Mouse (Mus musculus) lung, postnatal 10 days (tissue): ENCODE results near the gene Olfr71.

Experiments used
- DNase-seq: peaks from one replicate; pipeline ENCODE4 v3.0.0; 2021

Olfr71 gene

GRCm38 (mm10) chr4:43711821-43712220 lies 1.8 kb upstream of the Olfr71 start:
- peak; percentile 90 for DNase-seq

- peak; percentile 32 for DNase-seq
Measured at GRCm38 (mm10) chr4:43705991-43706390, 4.1 kb downstream of the Olfr71 start.

DNA sequence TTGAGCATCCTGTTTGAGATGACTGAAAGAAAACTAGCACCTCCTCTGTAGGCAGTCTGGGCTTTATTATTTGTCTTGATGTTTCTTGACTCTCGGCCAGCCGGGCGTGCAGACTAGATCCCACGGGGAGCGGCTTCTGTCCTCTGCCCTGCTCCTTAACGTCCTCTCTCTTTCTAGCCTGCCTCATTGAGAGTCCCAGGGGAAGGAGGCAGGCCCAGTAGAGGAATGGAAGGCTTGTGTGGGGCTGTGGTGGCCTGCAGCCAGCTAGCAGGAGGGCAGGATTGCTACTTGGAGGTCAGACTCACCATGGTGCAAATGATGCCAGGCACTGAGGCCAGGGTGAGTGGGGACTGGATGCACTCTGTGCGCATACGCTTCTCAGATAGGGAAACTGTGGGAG lies 6.2 kb downstream of the Olfr71 start:
- peak; percentile 54 for DNase-seq

- DNase-seq: no peak
Measured at GRCm38 (mm10) chr4:43703439-43703838, 6.6 kb downstream of the Olfr71 start.

- no peak for DNase-seq
Measured at GRCm38 (mm10) chr4:43700707-43701106, 9.3 kb downstream of the Olfr71 start, which contains the start of gene Olfr70. Gene Olfr70, minus strand, starts transcription at chr4:43700807.

DNA sequence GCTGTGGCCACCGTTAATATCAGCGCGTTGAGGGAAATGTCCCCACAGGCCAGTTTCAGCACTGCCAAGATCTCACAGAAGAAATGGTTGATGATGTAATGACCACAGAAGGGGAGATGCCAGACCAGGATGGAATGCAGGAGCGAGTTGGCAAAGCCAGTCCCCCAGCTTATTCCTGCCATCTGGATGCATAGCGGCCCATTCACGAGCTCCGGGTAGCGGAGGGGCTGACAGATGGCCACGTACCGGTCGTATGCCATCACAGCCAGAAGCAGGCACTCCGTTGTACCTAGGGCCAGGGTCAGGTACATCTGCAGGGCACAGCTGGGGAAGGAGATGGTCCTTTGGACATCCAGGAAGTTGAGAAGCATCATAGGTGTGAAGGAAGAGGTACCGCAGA lies 13.5 kb downstream of the Olfr71 start:
- DNase-seq: no peak

DNA sequence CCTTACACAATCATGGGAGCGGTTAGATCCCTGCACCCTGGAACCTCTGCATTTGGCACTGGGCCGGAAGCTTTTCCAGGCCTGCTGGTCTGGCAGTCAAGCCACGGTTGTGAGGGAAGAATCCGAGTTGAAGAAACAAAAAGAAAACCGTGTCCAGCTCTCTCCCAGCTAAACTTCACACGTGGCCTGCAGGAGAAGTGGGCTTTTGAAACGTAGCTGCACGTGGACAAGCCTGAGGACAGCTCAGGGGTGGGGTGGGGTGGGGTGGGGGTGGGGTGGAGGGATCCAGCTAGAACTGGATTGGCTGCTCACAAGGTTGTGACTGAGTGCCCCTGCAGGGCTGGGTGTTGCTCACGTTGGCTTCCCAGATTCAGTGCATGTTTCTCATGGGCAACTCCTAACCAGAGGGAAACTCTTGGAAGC lies 14.8 kb downstream of the Olfr71 start:
- DNase-seq: peak; percentile 66

DNA sequence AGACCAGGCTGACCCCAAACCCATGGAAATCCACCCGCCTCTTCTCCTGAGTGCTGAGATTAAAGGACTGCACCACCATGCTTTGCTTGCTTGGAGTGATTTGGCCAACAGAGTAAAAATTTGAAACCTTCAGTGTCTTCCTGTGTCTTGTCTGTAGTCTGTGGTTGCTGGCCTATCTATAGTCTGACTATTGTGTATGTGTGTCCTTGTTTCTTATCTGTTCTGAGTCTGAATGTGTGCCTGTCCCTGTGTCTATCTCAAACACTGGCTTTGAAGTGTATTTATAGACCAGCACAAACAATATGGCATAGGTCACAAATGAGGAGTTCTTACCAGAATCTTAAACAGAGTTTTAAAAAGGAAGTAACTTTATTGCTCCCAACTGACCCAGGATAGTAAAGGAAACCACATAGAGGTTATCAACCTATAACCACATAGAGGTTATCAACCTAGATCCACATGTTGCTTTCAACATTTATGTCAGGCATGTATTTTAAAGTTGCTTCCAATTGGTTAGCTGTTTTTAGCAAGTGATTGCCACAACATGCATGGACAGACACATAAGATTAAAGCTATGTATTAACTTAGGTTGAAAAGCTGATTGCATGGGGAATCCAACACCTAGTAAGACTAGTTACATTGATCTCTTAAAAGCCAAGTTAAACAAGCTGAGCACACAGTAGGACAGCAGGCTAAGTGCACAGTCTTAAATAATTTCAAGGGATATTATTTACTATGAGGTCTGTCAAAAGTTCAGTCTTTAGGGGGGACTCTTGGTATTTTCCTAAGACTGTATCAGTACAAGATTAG lies 15.4 kb downstream of the Olfr71 start:
- no peak for DNase-seq

DNA sequence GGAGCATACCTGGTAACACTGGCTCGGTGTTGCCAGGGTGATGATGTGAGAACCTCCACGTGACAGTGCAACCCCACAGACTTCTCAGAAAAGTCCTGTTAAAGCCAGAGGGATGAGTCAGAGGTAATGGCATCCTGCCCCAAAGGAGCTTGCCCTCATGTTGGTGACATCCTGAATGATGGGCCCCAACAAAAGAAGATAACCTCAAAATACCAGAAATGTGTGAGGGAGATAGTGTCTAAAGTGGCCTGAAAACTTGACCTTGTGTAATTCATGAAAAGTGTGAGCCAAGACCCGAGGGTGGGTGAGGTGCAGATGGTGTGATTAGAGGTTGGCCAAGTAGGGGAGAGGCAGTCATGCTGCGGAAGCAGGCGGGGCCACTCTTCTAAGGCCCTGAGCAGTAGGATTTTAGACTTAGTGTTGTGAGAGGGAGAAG lies 16.2 kb downstream of the Olfr71 start:
- DNase-seq: peak; percentile 58

DNA sequence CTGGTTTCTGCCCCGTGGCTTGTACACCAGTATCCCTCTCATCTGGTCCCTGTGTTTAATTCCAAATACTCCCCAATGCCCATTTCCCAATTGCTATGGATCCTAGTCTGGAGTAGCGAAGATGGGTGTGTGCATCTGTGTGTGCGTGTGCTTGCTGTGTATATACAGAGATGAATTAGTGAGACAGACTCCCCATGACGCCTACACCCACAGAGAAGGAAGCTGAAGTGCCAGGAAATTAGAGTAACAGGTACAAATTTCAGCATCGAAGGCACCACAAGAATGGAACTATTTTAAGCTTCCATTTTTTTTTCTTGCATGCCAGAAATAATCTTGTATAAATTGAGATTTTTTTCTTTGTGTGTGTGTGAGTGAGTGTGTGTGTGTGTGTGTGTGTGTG lies 19.0 kb downstream of the Olfr71 start:
- DNase-seq: no peak

DNA sequence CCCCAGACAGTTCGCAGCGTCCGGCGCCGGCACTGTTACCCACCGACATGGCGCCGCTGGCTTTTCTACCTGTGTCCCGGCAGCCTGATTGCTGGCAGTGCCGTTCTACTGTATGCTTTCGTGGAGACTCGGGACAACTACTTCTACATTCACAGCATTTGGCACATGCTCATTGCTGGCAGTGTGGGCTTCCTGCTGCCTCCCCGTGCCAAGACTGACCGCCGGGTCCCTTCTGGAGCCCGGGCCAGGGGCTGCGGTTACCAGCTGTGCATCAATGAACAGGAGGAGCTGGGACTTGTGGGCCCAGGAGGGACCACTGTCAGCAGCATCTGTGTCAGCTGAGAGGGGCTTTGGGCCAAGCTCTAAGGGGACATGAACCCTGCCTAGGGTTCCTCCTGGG lies 20.0 kb downstream of the Olfr71 start:
- no peak for DNase-seq

GRCm38 (mm10) chr4:43679416-43680043 lies 30.5 kb downstream of the Olfr71 start:
- DNase-seq: peak; percentile 38

DNA sequence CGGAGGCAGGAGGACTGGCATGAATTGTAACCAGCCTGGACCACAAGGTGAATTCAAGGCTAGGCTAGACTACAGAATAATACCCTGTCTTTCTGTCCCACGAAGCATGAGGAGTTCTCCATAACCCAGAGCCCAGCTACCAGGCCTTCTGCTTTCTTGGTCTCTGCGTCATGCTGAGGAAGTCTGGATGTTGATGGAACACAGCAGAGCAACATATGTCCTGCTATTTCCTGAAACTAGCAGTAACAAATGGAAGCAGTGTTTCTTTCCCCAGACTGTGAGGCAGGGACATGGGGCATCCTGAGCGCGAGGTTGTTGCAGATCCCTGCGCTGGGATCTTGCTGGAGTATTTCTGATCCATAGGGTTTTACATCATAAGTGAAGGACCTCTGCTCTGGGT lies 31.5 kb downstream of the Olfr71 start:
- no peak for DNase-seq

DNA sequence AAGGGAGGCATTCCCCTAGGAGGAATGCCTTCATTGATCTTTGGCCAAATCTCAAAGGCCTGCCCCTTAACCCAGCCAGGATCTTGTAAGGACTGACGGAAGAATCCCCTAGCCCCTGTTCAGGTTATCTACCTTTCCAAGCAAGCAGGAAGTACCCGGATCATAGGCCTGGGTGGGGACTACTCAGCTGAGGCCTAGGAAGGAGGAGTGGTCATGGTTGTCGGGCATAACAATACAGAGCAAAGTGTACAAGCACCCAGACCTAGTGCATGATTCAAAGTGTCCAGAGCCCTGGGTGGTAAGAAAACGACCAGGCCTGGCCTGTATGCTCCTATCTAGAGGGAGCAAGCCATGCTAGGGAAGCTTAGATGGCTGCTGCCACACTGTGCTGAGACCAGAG lies 34.4 kb downstream of the Olfr71 start:
- DNase-seq: no peak

DNA sequence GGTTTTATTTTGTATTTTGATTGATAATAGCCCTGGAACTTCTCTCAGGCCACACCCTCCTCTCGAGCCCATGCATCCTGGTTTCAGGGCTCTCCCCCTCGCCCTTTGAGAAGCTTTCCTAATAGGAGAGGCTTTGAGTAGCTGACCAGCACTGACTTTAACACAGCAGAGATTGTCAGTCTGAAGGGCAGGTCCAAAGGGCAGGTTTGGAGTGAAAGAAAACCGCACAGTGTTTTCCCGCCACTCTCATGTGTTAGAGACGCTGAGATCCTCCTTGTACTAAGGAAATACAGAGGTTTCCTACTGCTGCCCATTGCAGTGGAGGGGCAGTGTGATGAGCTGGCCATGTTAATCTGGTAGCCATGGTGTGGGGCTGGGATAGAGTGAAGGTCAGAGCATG lies 35.1 kb downstream of the Olfr71 start:
- DNase-seq: no peak

DNA sequence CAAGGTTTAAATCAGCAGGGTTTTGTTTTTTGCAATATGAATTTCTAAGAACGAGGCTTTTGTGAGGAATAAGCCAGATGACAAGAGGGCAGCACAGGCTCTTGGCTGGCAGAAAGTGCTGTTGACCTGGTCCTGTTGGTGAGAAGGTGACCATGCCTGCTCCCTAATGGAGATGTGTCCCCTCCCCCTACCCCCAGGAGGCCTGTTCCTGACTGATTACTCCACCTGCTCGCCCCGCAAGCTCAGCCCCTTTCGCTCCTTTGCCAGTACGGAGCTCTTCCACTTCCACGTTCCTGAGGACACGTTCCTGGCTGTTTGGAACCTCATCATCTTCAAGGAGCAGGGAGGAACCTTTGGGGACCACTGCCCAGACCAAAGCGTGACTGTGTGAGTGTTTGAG lies 36.4 kb downstream of the Olfr71 start:
- DNase-seq: no peak

DNA sequence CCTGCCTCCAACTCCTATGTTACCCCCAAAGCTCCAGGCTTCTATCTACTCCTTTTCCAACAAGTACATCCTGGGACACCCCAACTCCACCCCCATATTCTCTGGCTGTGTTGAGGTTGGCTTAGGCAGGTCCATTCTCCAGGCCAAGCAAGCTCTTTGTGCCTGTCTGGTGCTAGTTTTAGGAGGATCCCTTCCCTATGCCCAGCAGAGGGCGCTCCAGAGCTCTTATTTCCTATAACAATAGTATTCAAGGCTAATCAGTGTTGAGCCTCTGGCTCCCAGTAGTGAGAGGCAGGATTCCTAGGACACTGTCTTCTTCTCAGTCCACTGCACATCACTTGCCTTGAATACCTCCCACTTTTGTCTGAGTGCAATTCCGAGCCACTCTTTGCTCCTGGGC lies 38.0 kb downstream of the Olfr71 start:
- peak; percentile 93 for DNase-seq

DNA sequence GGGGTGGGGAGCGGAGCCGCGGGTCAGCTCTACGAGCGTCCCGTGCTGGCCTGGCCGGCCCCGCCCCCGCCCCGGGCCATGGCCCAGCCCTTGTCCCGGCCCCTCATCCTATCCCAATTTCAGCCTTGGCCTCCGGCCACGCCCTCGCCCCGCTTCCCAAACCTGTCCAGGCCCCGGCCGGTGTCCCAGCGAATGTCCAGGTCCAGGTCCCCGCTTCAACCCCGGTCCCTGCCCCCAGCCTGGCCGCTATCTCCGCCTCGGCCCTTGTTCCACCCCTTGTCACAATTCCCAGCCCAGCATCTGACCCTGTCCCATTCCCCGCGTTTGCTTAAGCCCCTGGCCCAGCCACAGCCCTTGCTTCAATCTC lies 40.6 kb downstream of the Olfr71 start:
- DNase-seq: peak; percentile 85

DNA sequence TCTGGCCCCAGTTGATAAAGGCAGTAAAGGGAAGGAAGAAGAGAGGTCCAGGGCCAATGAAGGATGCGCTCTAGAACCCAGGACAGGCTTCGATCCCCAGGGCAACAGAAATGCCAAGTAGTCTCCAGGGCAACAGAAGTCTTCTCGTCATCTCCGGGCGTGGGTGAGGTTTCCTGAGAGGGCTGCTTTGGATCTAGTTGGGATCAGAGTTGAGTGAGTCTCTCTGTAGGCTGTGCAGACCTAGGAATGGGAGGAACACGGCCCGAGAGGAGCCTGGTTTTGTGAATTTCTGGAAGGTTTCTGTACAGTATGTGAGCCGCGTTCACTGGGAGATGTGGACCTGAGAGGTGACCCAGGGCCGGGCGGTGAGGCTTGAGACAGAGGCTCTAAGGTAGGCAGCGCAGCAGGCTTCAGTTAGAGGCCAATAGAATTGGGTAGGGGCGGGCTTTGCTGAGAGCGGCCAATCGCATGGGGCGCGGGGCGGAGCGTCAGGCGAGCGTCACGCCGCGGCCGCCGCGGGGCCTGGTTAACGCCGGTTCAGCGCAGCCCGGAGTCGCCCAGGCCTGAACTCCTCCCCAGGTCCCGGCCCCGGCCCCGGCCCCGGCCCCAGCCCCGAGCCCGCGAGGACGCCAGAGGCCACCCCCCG lies 41.1 kb downstream of the Olfr71 start, which contains the start of the genes Tmem8b and Fam221b:
Gene Tmem8b, plus strand, starts transcription at position 190 of the 646 bp plus-strand sequence.
Gene Fam221b, minus strand, starts transcription at position 364 of the 646 bp plus-strand sequence.
- DNase-seq: peak; percentile 94

- peak; percentile 45 for DNase-seq
Measured at GRCm38 (mm10) chr4:43666412-43666811, 43.6 kb downstream of the Olfr71 start.

- no peak for DNase-seq
Measured at GRCm38 (mm10) chr4:43657146-43657545, 52.9 kb downstream of the Olfr71 start.

DNA sequence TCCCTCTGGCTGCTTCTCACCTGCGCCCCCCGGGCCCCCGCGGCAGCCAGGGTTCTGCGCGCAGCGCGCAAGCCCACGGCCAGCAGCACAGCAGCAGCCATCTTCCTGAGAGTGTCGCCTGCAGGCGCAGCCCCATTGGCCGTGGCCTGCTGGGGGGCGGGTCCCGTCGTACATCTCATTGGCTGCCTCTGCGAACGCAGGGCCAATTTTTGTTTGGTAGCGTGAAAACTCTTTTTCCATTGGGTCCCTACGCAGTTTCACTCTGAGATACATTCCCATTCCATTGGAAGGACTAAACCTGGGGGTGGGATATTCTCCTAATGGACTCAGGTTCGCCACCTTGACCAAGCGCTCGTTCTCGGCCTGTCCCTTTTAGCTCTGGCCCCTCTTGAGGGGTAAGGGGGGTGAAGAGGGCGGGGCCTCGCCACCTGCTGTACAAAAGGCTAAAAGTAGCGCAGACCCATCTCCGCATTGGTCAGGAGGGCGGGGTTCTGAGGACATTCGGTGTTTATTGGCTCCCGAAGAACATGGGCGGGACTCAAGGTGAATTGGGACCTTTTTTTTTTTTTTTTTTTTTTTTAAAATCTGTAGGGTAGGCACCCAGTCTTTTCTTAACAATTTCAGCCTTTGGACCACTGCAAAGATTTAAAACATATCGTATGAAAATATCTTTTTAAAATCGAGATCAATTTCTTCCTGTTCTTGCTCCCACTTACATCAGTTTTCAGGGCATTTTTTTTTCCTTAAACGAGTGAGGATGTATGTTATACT lies 53.5 kb downstream of the Olfr71 start, which contains the start of gene Hint2:
Gene Hint2, minus strand, starts transcription at position 128 of the 771 bp plus-strand sequence.
- DNase-seq: peak; percentile 97
